Comparison of ENCODE assay signal across 8 mouse cellular contexts in the genomic region with DNA sequence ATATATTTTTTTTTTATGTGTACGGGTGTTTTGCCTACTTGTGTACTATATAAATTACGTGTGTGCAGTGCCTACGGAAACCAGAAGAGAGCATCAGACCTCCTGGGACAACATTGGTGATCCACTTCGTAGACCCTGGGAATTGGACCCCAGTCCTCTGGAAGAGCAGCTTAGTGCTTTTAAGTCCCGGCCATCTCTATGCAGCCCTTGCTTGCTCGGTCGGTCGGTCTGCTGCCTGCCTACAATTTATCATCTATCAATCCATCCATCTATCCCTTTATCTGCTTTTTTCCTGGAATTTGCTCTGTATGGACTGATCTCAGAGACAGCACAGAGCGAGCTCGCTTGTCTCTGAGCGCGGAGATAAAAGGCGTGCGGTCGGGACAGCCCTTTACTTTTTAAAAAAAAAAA. TPM values are rescaled to one million over a fixed set of nuclear protein-coding genes. Genes with fewer than 3 reads are reported as not detected.
DNase-seq lines count a peak whose midpoint lies in the region; ATAC-seq and TF ChIP-seq lines count a peak whose summit lies in the region.

No protein-coding gene starts in this region.

- peak overlapping the region; percentile 91 for H3K27ac ChIP-seq in heart, embryonic 13.5 days (replicated peaks)
- H3K27ac ChIP-seq in ES-E14 (ENCODE audit: insufficient read depth, low read depth, low read length, poor library complexity, severe bottlenecking): no peak overlapping the region
- H3K27ac ChIP-seq in neural tube, embryonic 15.5 days (replicated peaks): peak overlapping the region; percentile 94

- ATAC-seq in heart, embryonic 13.5 days (ENCODE audit: extremely low read depth, insufficient number of reproducible peaks, low FRiP score, low TSS enrichment): no peak
- peak; percentile 52 for ATAC-seq in erythroid progenitor cell, adult 5-6 weeks (replicated peaks; ENCODE audit: low FRiP score, poor library complexity, severe bottlenecking)
- ATAC-seq in neural tube, embryonic 15.5 days (ENCODE audit: low FRiP score): peak; percentile 42

- H3K36me3 ChIP-seq in heart, embryonic 13.5 days: peaks cover 63% of the 10 kb centered on the region
- peaks cover 53% of the 10 kb centered on the region for H3K36me3 ChIP-seq in ES-E14 (ENCODE audit: control insufficient read depth, insufficient read depth, low read length, poor library complexity, severe bottlenecking)
- peaks cover 56% of the 10 kb centered on the region for H3K36me3 ChIP-seq in neural tube, embryonic 15.5 days

- 0 out of 2 replicates have a peak, but pooled peaks cover 2% of the 10 kb centered on the region for H3K27me3 ChIP-seq in heart, embryonic 13.5 days (replicated peaks)
- no peaks in the 10 kb centered on the region for H3K27me3 ChIP-seq in neural tube, embryonic 15.5 days (replicated peaks)

- under 1% methylated on average over 15 of the region's 15 CpGs for WGBS in heart, embryonic 13.5 days
- WGBS in neural tube, embryonic 15.5 days: under 1% methylated on average over 15 of the region's 15 CpGs

- no peaks in the 10 kb centered on the region for H3K9me3 ChIP-seq in heart, embryonic 13.5 days
- H3K9me3 ChIP-seq in ES-E14 (ENCODE audit: control insufficient read depth, insufficient read depth, low read depth, low read length): no peaks in the 10 kb centered on the region; the same call in 1 of the 2 replicates
- no peaks in the 10 kb centered on the region for H3K9me3 ChIP-seq in neural tube, embryonic 15.5 days (replicated peaks)

- DNase-seq in heart, postnatal 4 days: no peak
- DNase-seq in ES-E14 (ENCODE audit: low read depth, low spot score) (no peak), liver (peak; percentile 43)
- DNase-seq in layer of hippocampus, adult 8-10 months (ENCODE audit: low spot score in 2 of 2): no peak
- no peak for DNase-seq in adrenal gland, adult 2 months

- H3K9ac ChIP-seq in heart, embryonic 13.5 days: peak overlapping the region; percentile 73
- peak overlapping the region; percentile 76 for H3K9ac ChIP-seq in ES-E14 (ENCODE audit: insufficient read depth, low read depth, low read length, poor library complexity, severe bottlenecking)
- peak overlapping the region; percentile 60 for H3K9ac ChIP-seq in neural tube, embryonic 15.5 days (replicated peaks)

- H3K4me1 ChIP-seq in heart, embryonic 13.5 days: peaks cover 26% of the 10 kb centered on the region
- peaks cover 0 to 11% of the 10 kb centered on the region in 2 experiments; a peak in 1 of 4 replicates for H3K4me1 ChIP-seq in ES-E14 (ENCODE audit: control insufficient read depth in 2 of 2, insufficient read depth in 2 of 2, low read length in 2 of 2, poor library complexity in 1 of 2)
- peaks cover 23% of the 10 kb centered on the region for H3K4me1 ChIP-seq in neural tube, embryonic 15.5 days

- H3K4me3 ChIP-seq in heart, embryonic 13.5 days: peak overlapping the region; percentile 89
- peak overlapping the region; percentile 98 for H3K4me3 ChIP-seq in ES-E14 (ENCODE audit: insufficient read depth in 1 of 2, low read depth in 1 of 2, low read length in 2 of 2, poor library complexity in 1 of 2, severe bottlenecking in 1 of 2)
- H3K4me3 ChIP-seq in neural tube, embryonic 15.5 days (replicated peaks): peak overlapping the region; percentile 73

- in situ Hi-C loops in ES-E14 (cut with MboI; ENCODE audit: low sequenced_read_pairs in 2 of 2, unreplicated experiment in 2 of 2): no loop called here

- H3K4me2 ChIP-seq in heart, embryonic 13.5 days: peak overlapping the region; percentile 93
- peak overlapping the region; percentile 92 for H3K4me2 ChIP-seq in neural tube, embryonic 15.5 days

TF ChIP-seq in ES-E14, 5 proteins besides CTCF, POLR2A, EP300 and RAD21:
- TF ChIP-seq ZNF384 (IDR thresholded peaks at IDR 0.05; ENCODE audit: low read depth, low read length) (no peak), MAFK (IDR thresholded peaks at IDR 0.05; ENCODE audit: insufficient read depth, low read depth, low read length) (no peak), ZC3H11A (IDR thresholded peaks at IDR 0.05; ENCODE audit: borderline replicate concordance, low read depth, low read length) (no peak), HCFC1 (IDR thresholded peaks at IDR 0.05; ENCODE audit: borderline replicate concordance, insufficient read depth, low read length) (no peak), CHD2 (IDR thresholded peaks at IDR 0.05; ENCODE audit: low read depth, low read length) (no peak)

RNA-seq across cellular contexts. Expression of gene Noc2l, which starts 0.4 kb away (rescaled TPM):
- polyA plus RNA-seq in heart, embryonic 13.5 days (2015; fragmentation: Nextera tagmentation; extraction: Ambion mirVana): 39.3 and 41.8 TPM in 2 replicates
- 10 to 100 TPM; 25.2 to 25.4 TPM for total RNA-seq in heart, postnatal 4 days (2021)
- total RNA-seq in ES-E14 (2012; rRNA removed): 108 and 147 TPM in 2 replicates
- total RNA-seq in erythroid progenitor cell, adult 5-6 weeks (2015; ENCODE audit: low replicate concordance): 18.4 and 28.1 TPM in 2 replicates
- total RNA-seq in erythroid progenitor cell, adult 5-6 weeks (2017; ENCODE audit: low replicate concordance): 31.5 and 44.9 TPM in 2 replicates
- polyA plus RNA-seq in neural tube, embryonic 15.5 days (2015; fragmentation: Nextera tagmentation; extraction: Ambion mirVana): 50.4 and 61.6 TPM in 2 replicates
- total RNA-seq in layer of hippocampus, adult 8-10 months (2022): 10 to 100 TPM; 64.1 to 72.4 (median 68.0) TPM
- 10 to 100 TPM; 42.6 to 47.2 TPM for total RNA-seq in adrenal gland, adult 2 months (2021)
- polyA plus RNA-seq in adrenal gland, adult 2 months (2012; rRNA removed): 46.6 and 60.3 TPM in 2 replicates

RNA-seq across cellular contexts. Expression of gene Plekhn1, which starts 0.7 kb away (rescaled TPM):
- polyA plus RNA-seq in heart, embryonic 13.5 days (2015; fragmentation: Nextera tagmentation; extraction: Ambion mirVana): 13.1 and 13.3 TPM in 2 replicates
- 10 to 100 TPM in 1 of 2 experiments, 1 to 10 TPM in 1; 9.1 to 10.2 TPM for total RNA-seq in heart, postnatal 4 days (2021)
- 15.2 and 31.2 TPM in 2 replicates for total RNA-seq in ES-E14 (2012; rRNA removed)
- 36.9 and 45.8 TPM in 2 replicates for total RNA-seq in erythroid progenitor cell, adult 5-6 weeks (2015; ENCODE audit: low replicate concordance)
- total RNA-seq in erythroid progenitor cell, adult 5-6 weeks (2017; ENCODE audit: low replicate concordance): 23.7 and 40.3 TPM in 2 replicates
- 27.2 and 28.7 TPM in 2 replicates for polyA plus RNA-seq in neural tube, embryonic 15.5 days (2015; fragmentation: Nextera tagmentation; extraction: Ambion mirVana)
- 10 to 100 TPM; 38.2 to 52.2 (median 46.4) TPM for total RNA-seq in layer of hippocampus, adult 8-10 months (2022)
- 10 to 100 TPM; 18.7 to 23.9 TPM for total RNA-seq in adrenal gland, adult 2 months (2021)
- polyA plus RNA-seq in adrenal gland, adult 2 months (2012; rRNA removed): 62.2 and 69.6 TPM in 2 replicates

RNA-seq across cellular contexts. Expression of gene Perm1, which starts 19.7 kb away (rescaled TPM):
- polyA plus RNA-seq in heart, embryonic 13.5 days (2015; fragmentation: Nextera tagmentation; extraction: Ambion mirVana): 2.7 and 3.0 TPM in 2 replicates
- total RNA-seq in heart, postnatal 4 days (2021): 100 to 1,000 TPM in 1 of 2 experiments, 10 to 100 TPM in 1; 91.2 to 106 TPM
- 0.16 and 0.18 TPM in 2 replicates for total RNA-seq in ES-E14 (2012; rRNA removed)
- 4.2 and 7.2 TPM in 2 replicates for total RNA-seq in erythroid progenitor cell, adult 5-6 weeks (2015; ENCODE audit: low replicate concordance)
- total RNA-seq in erythroid progenitor cell, adult 5-6 weeks (2017; ENCODE audit: low replicate concordance): 3.2 and 5.9 TPM in 2 replicates
- polyA plus RNA-seq in neural tube, embryonic 15.5 days (2015; fragmentation: Nextera tagmentation; extraction: Ambion mirVana): 2.3 and 2.8 TPM in 2 replicates
- under 1 TPM; 0.32 to 0.45 (median 0.38) TPM for total RNA-seq in layer of hippocampus, adult 8-10 months (2022)
- 10 to 100 TPM in 1 of 2 experiments, 1 to 10 TPM in 1; 3.9 to 10.2 TPM for total RNA-seq in adrenal gland, adult 2 months (2021)
- 2.4 and 2.6 TPM in 2 replicates for polyA plus RNA-seq in adrenal gland, adult 2 months (2012; rRNA removed)

RNA-seq across cellular contexts. Expression of gene Samd11, which starts 20.1 kb away (rescaled TPM):
- polyA plus RNA-seq in heart, embryonic 13.5 days (2015; fragmentation: Nextera tagmentation; extraction: Ambion mirVana): 1.2 TPM in 2 replicates
- under 1 TPM; 0.16 to 0.29 TPM for total RNA-seq in heart, postnatal 4 days (2021)
- total RNA-seq in ES-E14 (2012; rRNA removed): 1.4 and 2.3 TPM in 2 replicates
- 349 and 378 TPM in 2 replicates for total RNA-seq in erythroid progenitor cell, adult 5-6 weeks (2015; ENCODE audit: low replicate concordance)
- 332 and 337 TPM in 2 replicates for total RNA-seq in erythroid progenitor cell, adult 5-6 weeks (2017; ENCODE audit: low replicate concordance)
- polyA plus RNA-seq in neural tube, embryonic 15.5 days (2015; fragmentation: Nextera tagmentation; extraction: Ambion mirVana): 1.7 TPM in 2 replicates
- 1 to 10 TPM; 5.1 to 7.9 (median 6.0) TPM for total RNA-seq in layer of hippocampus, adult 8-10 months (2022)
- total RNA-seq in adrenal gland, adult 2 months (2021): 1 to 10 TPM; 1.7 to 2.2 TPM
- 2.2 and 2.9 TPM in 2 replicates for polyA plus RNA-seq in adrenal gland, adult 2 months (2012; rRNA removed)

RNA-seq across cellular contexts. Expression of gene AW011738, which starts 32.3 kb away (rescaled TPM):
- polyA plus RNA-seq in heart, embryonic 13.5 days (2015; fragmentation: Nextera tagmentation; extraction: Ambion mirVana): 3.2 and 3.3 TPM in 2 replicates
- 1 to 10 TPM; 7.6 to 7.7 TPM for total RNA-seq in heart, postnatal 4 days (2021)
- 0.21 and 0.27 TPM in 2 replicates for total RNA-seq in ES-E14 (2012; rRNA removed)
- total RNA-seq in erythroid progenitor cell, adult 5-6 weeks (2015; ENCODE audit: low replicate concordance): 12.2 and 17.3 TPM in 2 replicates
- total RNA-seq in erythroid progenitor cell, adult 5-6 weeks (2017; ENCODE audit: low replicate concordance): 13.1 and 16.0 TPM in 2 replicates
- 4.2 and 6.2 TPM in 2 replicates for polyA plus RNA-seq in neural tube, embryonic 15.5 days (2015; fragmentation: Nextera tagmentation; extraction: Ambion mirVana)
- 1 to 10 TPM; 5.9 to 7.3 (median 6.3) TPM for total RNA-seq in layer of hippocampus, adult 8-10 months (2022)
- total RNA-seq in adrenal gland, adult 2 months (2021): 1 to 10 TPM; 2.7 to 7.2 TPM
- 1.7 and 2.6 TPM in 2 replicates for polyA plus RNA-seq in adrenal gland, adult 2 months (2012; rRNA removed)

Comparison
In these comparisons a context has a peak if more than half of its experiments do, and no peak if none do; other contexts are left out.
1. RNA of gene Perm1, which starts 19.7 kb away (total RNA-seq): 91.2 to 106 TPM in heart, postnatal 4 days; 3.9 to 10.2 TPM in adrenal gland, adult 2 months, 3.2 to 7.2 TPM in erythroid progenitor cell, adult 5-6 weeks, 0.32 to 0.45 TPM in layer of hippocampus, adult 8-10 months and 0.16 to 0.18 TPM in ES-E14; every median in the first group is over 4 times any median in the second.
2. Peak in every context shown above with its lines, with median percentiles within 50 percentile points of each other: H3K4me3 ChIP-seq and H3K9ac ChIP-seq.